Mouse (Mus musculus) left cerebral cortex, postnatal 14 days (tissue): ENCODE measurements around the gene Olfr787. TPM values are rescaled to one million over a fixed set of nuclear protein-coding genes. Genes with fewer than 3 reads are reported as not detected.

Experiments used
- DNase-seq, 2 experiments: peaks; one replicate each; pipeline ENCODE4 v3.0.0; 2021 to 2022; ENCODE audit warnings: low spot score in 2 of 2, mixed read lengths in 1 of 2
- intact Hi-C: fragments of 180-260 bp; cut with DNase I; formaldehyde crosslinking; loops from one replicate; pipeline ENCODE4 v1.15.1; 2025
- long read RNA-seq, 2 experiments: library from polyadenylated mRNA; stranded (forward); transcript quantifications; one replicate each; pipeline ENCODE4 v2.0.0; 2021
- total RNA-seq, 2 experiments: library from RNA; stranded (reverse); gene quantifications; 2 replicates each; pipeline ENCODE4 v1.2.3; 2021

Gene Olfr787
- not detected for total RNA-seq
- long read RNA-seq, experiment 1: 0 reads
- long read RNA-seq, experiment 2: 0 reads

- intact Hi-C loops: no loop called here
- no peak for DNase-seq
Observed at GRCm38 (mm10) chr10:129461562-129461961, at the start of gene Olfr787. Olfr787 (plus strand) TSS chr10:129461862.

- intact Hi-C loops: no loop called here
- DNase-seq: no peak
Observed at GRCm38 (mm10) chr10:129427006-129427405, 34.7 kb upstream of the Olfr787 start, which contains the start of gene Olfr786. Olfr786 (plus strand) TSS chr10:129427306.

GRCm38 (mm10) chr10:129470698-129471097, 9.0 kb downstream of the Olfr787 start, which contains the start of gene Olfr788:
Olfr788 (plus strand) TSS chr10:129470998.
- intact Hi-C loops: no loop called here
- DNase-seq: no peak

- intact Hi-C loops: no loop called here
- no peak for DNase-seq
Observed at GRCm38 (mm10) chr10:129473256-129473655, 11.6 kb downstream of the Olfr787 start.

- intact Hi-C loops: no loop called here
- no peak for DNase-seq
Observed at GRCm38 (mm10) chr10:129473723-129474122, 12.1 kb downstream of the Olfr787 start.

GRCm38 (mm10) chr10:129484452-129484851, 22.8 kb downstream of the Olfr787 start, which contains the start of gene Olfr789:
Olfr789 (plus strand) TSS chr10:129484752.
- intact Hi-C loops: no loop called here
- DNase-seq: no peak

GRCm38 (mm10) chr10:129490101-129490500, 28.4 kb downstream of the Olfr787 start:
- intact Hi-C loops: no loop called here
- DNase-seq: peak; percentile 10 to 26

GRCm38 (mm10) chr10:129498192-129498591, 36.5 kb downstream of the Olfr787 start, which contains the start of gene Olfr790:
Olfr790 (plus strand) TSS chr10:129498492.
- intact Hi-C loops: no loop called here
- DNase-seq: no peak

Other genes with a start within 250 kb of the Olfr787 start
- gene Olfr774, start 225.7 kb upstream of the Olfr787 start, total RNA-seq: not detected
- not detected for gene Olfr775, start 213.4 kb upstream of the Olfr787 start, total RNA-seq
- gene Olfr776, start 202.7 kb upstream of the Olfr787 start, total RNA-seq: not detected
- gene Olfr777, start 190.4 kb upstream of the Olfr787 start, total RNA-seq: not detected
- gene Olfr780, start 143.7 kb upstream of the Olfr787 start, total RNA-seq: not detected
- gene Olfr781, start 133.0 kb upstream of the Olfr787 start, total RNA-seq: not detected
- not detected for gene Olfr782, start 113.0 kb upstream of the Olfr787 start, total RNA-seq
- under 1 TPM; 0.11 to 0.15 TPM for gene Olfr784, start 77.8 kb upstream of the Olfr787 start, total RNA-seq
- gene Olfr785, start 56.4 kb upstream of the Olfr787 start, total RNA-seq: not detected
- gene Olfr786, start 34.6 kb upstream of the Olfr787 start, total RNA-seq: not detected
- not detected for gene Olfr788, start 9.1 kb downstream of the Olfr787 start, total RNA-seq
- gene Olfr789, start 22.9 kb downstream of the Olfr787 start, total RNA-seq: not detected
- gene Olfr790, start 36.6 kb downstream of the Olfr787 start, total RNA-seq: not detected
- gene Olfr791, start 59.9 kb downstream of the Olfr787 start, total RNA-seq: not detected
- gene Olfr792, start 77.3 kb downstream of the Olfr787 start, total RNA-seq: not detected
- gene Olfr794, start 105.8 kb downstream of the Olfr787 start, total RNA-seq: not detected
- gene Olfr796, start 150.7 kb downstream of the Olfr787 start, total RNA-seq: not detected
- gene Olfr798, start 166.1 kb downstream of the Olfr787 start, total RNA-seq: not detected
- gene Olfr799, start 175.6 kb downstream of the Olfr787 start, total RNA-seq: not detected
- gene Olfr800, start 195.8 kb downstream of the Olfr787 start, total RNA-seq: not detected
- gene Olfr801, start 212.0 kb downstream of the Olfr787 start, total RNA-seq: not detected
- gene Olfr802, start 226.3 kb downstream of the Olfr787 start, total RNA-seq: under 1 TPM; 0.06 to 0.22 TPM
- gene Olfr803, start 232.4 kb downstream of the Olfr787 start, total RNA-seq: not detected
- not detected for gene Olfr804, start 241.3 kb downstream of the Olfr787 start, total RNA-seq